Mouse (Mus musculus): ENCODE measurements at regions not wholly inside any gene's neighbourhood (a gene's known extent, or its start where the extent isn't known, plus 50 kb on each side); places are given as distances from the start of the nearest gene placed in this dataset.
"Not testable (repeated sequence)": the region's sequence is repeated elsewhere in the genome, so short reads cannot be mapped to it uniquely, and the experiment has no call there.

DNA sequence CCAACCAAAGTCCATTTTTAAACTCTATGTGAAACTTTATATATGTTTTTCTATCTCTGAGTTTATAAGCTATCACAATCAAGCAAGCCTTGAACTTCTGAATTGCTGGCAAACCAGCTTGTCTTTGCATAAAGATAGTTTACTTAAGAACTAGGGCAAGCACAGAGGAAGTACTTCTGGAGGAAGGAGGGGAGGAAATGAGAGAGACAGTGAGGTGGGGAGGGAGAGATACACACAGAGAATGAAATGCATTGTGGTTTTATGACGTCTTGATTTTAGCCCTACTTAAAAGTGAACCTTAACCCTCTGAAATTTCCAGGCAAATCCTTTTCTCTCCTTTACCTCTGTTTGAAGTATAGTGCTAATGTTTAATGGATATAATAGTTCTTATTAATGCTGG is 421.0 kb downstream of the Hs3st1 start:
- DNase-seq: no peak

GRCm38 (mm10) chr5:39325399-39325798 is 429.9 kb downstream of the Hs3st1 start:
- DNase-seq: no peak

- DNase-seq: no peak
These were observed 438.8 kb downstream of the Hs3st1 start for GRCm38 (mm10) chr5:39316478-39316877.

- no peak for DNase-seq
These were observed 434.6 kb upstream of the Clnk start for GRCm38 (mm10) chr5:39311211-39311610.

GRCm38 (mm10) chr5:39305794-39306193 is 429.2 kb upstream of the Clnk start:
- DNase-seq: no peak

- no peak for DNase-seq
These were observed 416.2 kb upstream of the Clnk start for GRCm38 (mm10) chr5:39292849-39293248.

- DNase-seq: no peak
These were observed 404.4 kb upstream of the Clnk start for GRCm38 (mm10) chr5:39281021-39281420.

GRCm38 (mm10) chr5:39273710-39274385 is 397.2 kb upstream of the Clnk start:
- DNase-seq: no peak

DNA sequence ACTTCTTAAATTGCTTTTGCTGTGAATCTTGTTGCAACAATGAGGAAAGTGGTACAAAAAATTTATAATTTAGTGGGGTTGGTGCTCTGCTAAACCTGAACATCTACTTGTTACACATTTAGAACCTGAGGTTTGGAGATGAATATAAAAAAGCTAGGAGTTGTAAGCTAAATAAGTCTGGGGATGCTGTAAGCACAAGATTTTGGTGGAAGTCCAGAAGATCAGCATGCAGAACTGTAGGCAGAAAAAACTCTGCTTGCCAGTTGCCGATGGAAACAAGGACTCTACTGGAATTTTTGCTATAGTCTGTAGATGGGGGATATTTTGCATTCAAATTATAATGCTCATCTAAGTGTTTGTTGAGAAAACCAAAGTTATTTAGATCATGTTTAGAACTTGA is 390.5 kb upstream of the Clnk start:
- DNase-seq: no peak

GRCm38 (mm10) chr5:39260721-39261190 is 384.1 kb upstream of the Clnk start:
- no peak for DNase-seq

DNA sequence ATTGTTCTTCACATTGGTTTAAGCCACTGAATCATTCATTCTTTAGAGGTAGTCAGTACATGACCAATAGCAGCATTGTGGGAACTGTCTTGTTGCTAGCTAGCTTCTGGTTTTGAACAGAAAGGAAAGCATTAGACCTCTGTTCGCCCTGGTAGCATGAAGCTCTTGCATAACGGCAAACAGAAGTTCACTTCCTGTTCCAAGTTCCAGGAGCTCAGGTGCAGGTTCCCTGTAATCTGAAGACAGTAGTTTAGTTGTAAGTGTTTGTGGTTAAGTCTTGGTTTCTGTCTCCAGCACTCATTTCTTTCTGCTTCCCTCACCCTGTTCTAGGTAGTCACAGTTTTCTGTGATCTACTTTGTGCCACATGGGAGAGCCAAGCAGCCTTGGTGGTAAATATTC is 381.1 kb upstream of the Clnk start:
- no peak for DNase-seq

DNA sequence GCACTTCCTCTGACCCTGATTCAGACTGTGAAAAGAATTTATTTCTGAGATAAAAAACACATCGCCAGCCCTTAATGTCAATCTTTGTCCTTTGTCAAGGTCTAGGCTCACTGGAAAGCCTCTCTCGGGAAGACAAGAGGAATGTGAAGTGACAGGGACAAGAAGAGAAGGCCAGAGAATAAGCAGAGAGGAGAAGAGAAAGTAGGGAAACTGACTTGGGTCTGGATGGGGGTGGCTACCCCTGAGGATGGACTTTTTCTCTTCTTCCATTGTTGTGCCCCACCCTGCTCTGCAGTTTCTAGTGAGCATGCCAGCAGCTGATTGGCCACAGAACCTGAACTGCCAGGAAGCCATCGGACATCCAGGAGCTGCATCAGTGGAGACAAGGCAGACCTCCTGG is 375.6 kb upstream of the Clnk start:
- no peak for DNase-seq

DNA sequence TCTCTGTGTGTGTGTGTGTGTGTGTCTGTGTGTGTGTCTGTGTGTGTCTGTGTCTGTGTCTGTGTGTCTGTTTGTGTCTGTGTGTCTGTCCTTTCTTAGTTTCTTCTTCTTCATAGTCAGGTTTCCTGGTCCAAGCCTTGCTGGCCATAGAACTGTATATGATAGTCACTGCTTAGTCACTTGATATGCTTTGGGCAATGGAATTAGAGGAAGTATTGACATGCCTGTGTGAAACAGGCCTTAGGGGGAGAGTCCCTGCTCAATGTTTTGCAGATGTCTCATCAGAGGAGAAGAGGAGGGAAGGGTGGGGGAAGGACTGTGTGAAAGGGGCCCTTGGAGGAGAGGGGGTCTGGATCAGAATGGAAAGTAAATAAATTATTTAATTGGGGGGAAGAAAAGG is 374.4 kb upstream of the Clnk start:
- DNase-seq: no peak

GRCm38 (mm10) chr5:39219698-39220097 is 343.1 kb upstream of the Clnk start:
- no peak for DNase-seq

DNA sequence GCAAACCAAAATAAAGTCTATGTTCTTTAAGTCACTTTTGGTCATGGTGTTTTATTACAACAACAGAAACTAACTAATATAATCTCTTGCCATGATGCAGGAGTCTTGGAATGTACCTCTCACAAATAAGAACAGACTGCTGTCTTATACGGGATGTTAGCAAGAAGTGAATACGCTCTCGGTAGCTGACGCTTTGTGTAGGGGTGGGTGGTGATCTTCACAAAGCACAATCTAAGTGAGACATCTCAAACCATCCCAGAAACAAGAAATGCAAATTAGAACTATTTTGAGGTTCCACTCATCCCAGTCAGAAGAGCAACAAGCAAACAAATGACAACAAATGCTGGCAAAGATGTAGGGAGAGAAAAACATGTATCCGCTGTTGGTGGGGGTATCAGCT is 339.7 kb upstream of the Clnk start:
- no peak for DNase-seq

DNA sequence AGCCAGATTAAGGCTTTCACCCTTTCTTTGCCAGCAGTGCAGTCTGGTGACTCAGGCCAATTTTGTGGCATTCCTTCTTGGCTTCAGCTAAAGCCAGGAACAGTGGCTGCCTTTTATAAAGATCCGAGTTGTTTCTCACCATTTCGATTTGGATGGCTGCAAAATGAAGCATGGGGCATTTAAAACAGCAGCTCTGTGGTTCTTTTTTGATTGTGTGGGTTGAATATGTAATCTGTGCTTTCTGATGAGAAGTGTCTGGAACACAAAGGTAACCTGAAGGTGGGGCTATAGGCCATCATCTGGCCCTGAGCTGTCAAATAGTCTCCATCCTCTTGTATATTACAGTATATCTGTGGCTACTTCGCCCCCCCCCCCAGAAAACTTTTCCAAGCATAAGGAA is 338.4 kb upstream of the Clnk start:
- DNase-seq: no peak

GRCm38 (mm10) chr5:39212550-39212949 is 335.9 kb upstream of the Clnk start:
- DNase-seq: no peak

DNA sequence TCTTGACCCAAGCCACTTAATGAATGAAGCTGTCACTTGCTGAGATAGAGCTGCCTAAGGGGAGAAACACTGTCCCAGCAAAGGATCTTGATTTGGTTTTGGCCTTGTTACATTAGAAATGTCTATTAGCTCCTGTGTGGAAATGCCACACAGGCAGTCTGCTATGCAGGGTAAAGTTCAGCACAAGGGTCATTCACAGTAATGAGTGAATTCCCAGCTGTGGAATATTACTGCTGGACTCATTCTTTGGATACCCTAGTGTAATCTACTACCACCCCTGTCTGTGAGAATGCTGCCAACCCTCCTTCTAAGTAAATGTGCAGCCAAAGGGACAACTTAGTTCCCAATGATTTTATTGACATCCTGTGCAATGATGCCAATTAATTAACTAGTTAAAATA is 322.2 kb upstream of the Clnk start:
- no peak for DNase-seq

GRCm38 (mm10) chr5:39191153-39191552 is 314.5 kb upstream of the Clnk start:
- not testable (repeated sequence) for DNase-seq

GRCm38 (mm10) chr5:39181616-39182402 is 305.2 kb upstream of the Clnk start:
- DNase-seq: no peak

DNA sequence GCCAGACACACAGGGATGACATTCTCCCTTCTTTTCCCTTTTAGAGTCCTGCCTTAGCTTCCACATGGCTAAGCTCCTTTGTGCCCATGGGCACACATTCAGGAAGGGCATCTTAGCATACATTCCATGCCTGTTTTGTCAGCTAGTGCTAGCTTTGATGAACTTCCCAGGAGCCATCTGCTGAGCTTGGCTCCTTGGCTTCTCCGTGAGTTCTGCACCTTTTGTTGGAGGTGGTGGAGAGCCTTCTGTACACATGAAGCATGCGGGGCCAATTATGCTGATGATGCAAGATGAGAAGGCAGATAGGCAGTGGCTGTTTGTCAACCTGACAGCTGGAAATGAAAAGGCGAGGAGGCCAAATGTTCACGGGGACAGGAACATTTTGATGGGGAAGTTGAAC is 304.4 kb upstream of the Clnk start:
- no peak for DNase-seq

- DNase-seq: no peak
These were observed 301.3 kb upstream of the Clnk start for GRCm38 (mm10) chr5:39177891-39178290.

DNA sequence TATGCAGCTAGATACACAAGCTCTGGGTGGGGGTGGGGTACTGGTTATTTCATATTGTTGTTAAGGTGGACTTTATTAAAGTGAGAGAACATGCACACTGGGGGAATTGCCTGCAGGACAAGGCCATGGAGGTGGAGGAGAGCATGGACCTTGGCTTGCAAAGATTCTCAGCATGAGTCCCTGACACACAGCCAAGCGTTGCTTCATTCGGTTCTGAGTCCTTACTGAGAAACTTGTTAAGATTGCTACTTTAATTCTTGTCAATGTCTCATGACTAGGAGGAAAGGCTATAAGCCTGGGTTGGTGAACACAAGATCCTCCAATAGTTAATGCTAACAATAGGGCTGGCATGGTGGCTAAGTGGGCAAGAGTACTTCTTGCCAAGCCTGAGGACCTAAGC is 300.3 kb upstream of the Clnk start:
- DNase-seq: no peak

DNA sequence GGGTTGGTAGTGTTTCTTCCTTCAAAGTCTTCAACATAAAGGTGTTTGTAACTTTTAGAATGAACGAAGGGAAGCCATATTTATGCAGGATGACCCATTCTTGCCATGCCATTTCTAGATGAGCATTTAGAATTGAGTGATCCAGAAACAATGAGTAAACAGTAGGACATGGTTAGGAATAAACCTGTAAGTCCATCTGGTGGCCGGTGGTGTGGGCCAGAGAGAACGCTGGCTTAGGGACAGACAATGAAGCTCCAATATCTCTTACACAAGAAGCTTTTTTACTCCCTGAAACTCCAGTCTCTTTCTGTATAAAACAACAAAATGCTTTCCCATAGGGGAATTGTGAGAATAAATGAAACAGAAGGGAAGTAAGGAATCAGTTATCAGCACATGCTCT is 296.9 kb upstream of the Clnk start:
- no peak for DNase-seq

DNA sequence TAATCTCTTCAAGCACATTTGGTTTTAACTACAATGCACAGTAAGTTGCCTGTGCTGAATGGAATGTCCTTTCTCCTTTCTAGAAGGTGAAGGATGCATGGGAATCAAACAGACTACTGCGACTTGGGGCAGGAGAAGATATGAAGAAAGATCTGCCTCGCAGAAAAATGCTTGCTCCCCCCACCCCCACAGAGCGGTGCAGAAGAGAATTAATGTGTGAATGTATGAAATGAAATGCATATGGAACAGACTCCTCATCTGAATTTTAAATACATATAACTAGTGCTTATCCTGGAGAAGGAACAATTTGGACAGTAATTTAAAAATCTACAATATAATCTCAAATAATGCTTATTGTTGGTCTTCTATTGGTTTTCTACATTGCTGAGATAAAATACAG is 283.0 kb upstream of the Clnk start:
- DNase-seq: no peak

All from kidney, postnatal 4 days (tissue).